Mouse (Mus musculus): ENCODE measurements around the gene Evl. TPM values are rescaled to one million over a fixed set of nuclear protein-coding genes. Genes with fewer than 3 reads are reported as not detected.

Gene Evl
- total and polyA plus RNA-seq, 3 experiments = 3.2 to 29.3 (median 11.3) TPM

GRCm38 (mm10) chr12:108698697-108699471 is 144.4 kb downstream of the Evl start:
- H3K4me2 ChIP-seq (ENCODE audit: insufficient read depth, low read depth, poor library complexity, severe bottlenecking) = no peak overlapping the region
- H3K9me3 ChIP-seq (replicated peaks; ENCODE audit: low read length) = no peaks in the 10 kb centered on the region
- TF ChIP-seq ZKSCAN1 (IDR thresholded peaks at IDR 0.05; ENCODE audit: borderline replicate concordance, low read depth, low read length) (no peak), HCFC1 (IDR thresholded peaks at IDR 0.05; ENCODE audit: low read depth, low read length) (no peak), ZC3H11A (IDR thresholded peaks at IDR 0.05; ENCODE audit: low read depth, low read length) (no peak), UBTF (IDR thresholded peaks at IDR 0.05; ENCODE audit: low read depth, low read length) (no peak), POLR2A (IDR thresholded peaks at IDR 0.05; ENCODE audit: low read depth, low read length) (no peak), ZNF384 (IDR thresholded peaks at IDR 0.05; ENCODE audit: low read depth, low read length) (no peak), IRF4 (IDR thresholded peaks at IDR 0.05; ENCODE audit: low read depth, low read length) (no peak), EP300 (IDR thresholded peaks at IDR 0.05; ENCODE audit: low read length) (no peak), MYC (IDR thresholded peaks at IDR 0.05; ENCODE audit: low read depth, low read length) (no peak), TCF12 (IDR thresholded peaks at IDR 0.05; ENCODE audit: low read depth, low read length) (no peak), RCOR1 (conservative IDR thresholded peaks at IDR 0.05; ENCODE audit: low read depth, low read length) (no peak), MEF2A (IDR thresholded peaks at IDR 0.05; ENCODE audit: borderline replicate concordance, low read depth, low read length) (no peak), NRF1 (IDR thresholded peaks at IDR 0.05; ENCODE audit: low read depth, low read length) (no peak), JUND (conservative IDR thresholded peaks at IDR 0.05; ENCODE audit: low read depth, low read length) (no peak)
- no peaks in the 10 kb centered on the region for H3K79me2 ChIP-seq (replicated peaks; ENCODE audit: control insufficient read depth, extremely low read depth, insufficient read depth, poor library complexity, severe bottlenecking)
- no peak for DNase-seq (ENCODE audit: extremely low read depth)
- no peak overlapping the region for H3K4me3 ChIP-seq (replicated peaks in 1 of 3; ENCODE audit: low read depth in 2 of 3, low read length in 2 of 3, poor library complexity in 1 of 3)
- no peaks in the 10 kb centered on the region for H3K36me3 ChIP-seq (replicated peaks in 1 of 2; ENCODE audit: control insufficient read depth in 1 of 2, insufficient read depth in 1 of 2, low read length in 1 of 2)
- no peak overlapping the region for H3K9ac ChIP-seq (ENCODE audit: insufficient read depth, low read depth)
- peaks cover 0 to 9% of the 10 kb centered on the region in 2 experiments; a peak in 2 of 4 replicates for H3K4me1 ChIP-seq (ENCODE audit: control insufficient read depth in 1 of 2, insufficient read depth in 2 of 2)
- in situ Hi-C loops (cut with MboI; ENCODE audit: low pct_ligation_motif_present, low pct_unique_long_range_greater_than_20kb, low sequenced_read_pairs) (no loop called here), dilution Hi-C loops (cut with MboI; ENCODE audit: extremely low pct_ligation_motif_present, extremely low pct_unique_long_range_greater_than_20kb, low sequenced_read_pairs) (no loop called here)
- H3K27ac ChIP-seq (ENCODE audit: insufficient read depth, low read depth) = no peak overlapping the region
- H3K27me3 ChIP-seq (replicated peaks) = peaks cover 73% of the 10 kb centered on the region

- H3K9ac ChIP-seq (ENCODE audit: insufficient read depth, low read depth) = no peak overlapping the region
- H3K4me1 ChIP-seq (ENCODE audit: control insufficient read depth in 1 of 2, insufficient read depth in 2 of 2) = peaks cover 0 to 9% of the 10 kb centered on the region in 2 experiments; a peak in 2 of 4 replicates
- no peak overlapping the region for H3K4me3 ChIP-seq (replicated peaks in 1 of 3; ENCODE audit: low read depth in 2 of 3, low read length in 2 of 3, poor library complexity in 1 of 3)
- TF ChIP-seq USF2 (conservative IDR thresholded peaks at IDR 0.05; ENCODE audit: low read depth, low read length) (no peak), KAT2A (IDR thresholded peaks at IDR 0.05; ENCODE audit: insufficient replicate concordance, low read length) (no peak), HCFC1 (IDR thresholded peaks at IDR 0.05; ENCODE audit: low read depth, low read length) (no peak), MEF2A (IDR thresholded peaks at IDR 0.05; ENCODE audit: borderline replicate concordance, low read depth, low read length) (no peak)
- H3K36me3 ChIP-seq (replicated peaks in 1 of 2; ENCODE audit: control insufficient read depth in 1 of 2, insufficient read depth in 1 of 2, low read length in 1 of 2) = no peaks in the 10 kb centered on the region
- dilution Hi-C loops (cut with MboI; ENCODE audit: extremely low pct_ligation_motif_present, extremely low pct_unique_long_range_greater_than_20kb, low sequenced_read_pairs) (no loop called here), in situ Hi-C loops (cut with MboI; ENCODE audit: low pct_ligation_motif_present, low pct_unique_long_range_greater_than_20kb, low sequenced_read_pairs) (no loop called here)
- H3K79me2 ChIP-seq (replicated peaks; ENCODE audit: control insufficient read depth, extremely low read depth, insufficient read depth, poor library complexity, severe bottlenecking) = no peaks in the 10 kb centered on the region
- no peak overlapping the region for H3K27ac ChIP-seq (ENCODE audit: insufficient read depth, low read depth)
- H3K27me3 ChIP-seq (replicated peaks) = peaks cover 78% of the 10 kb centered on the region
- DNase-seq (ENCODE audit: extremely low read depth) = no peak
- H3K4me2 ChIP-seq (ENCODE audit: insufficient read depth, low read depth, poor library complexity, severe bottlenecking) = no peak overlapping the region
- H3K9me3 ChIP-seq (replicated peaks; ENCODE audit: low read length) = no peaks in the 10 kb centered on the region
These were observed 145.1 kb downstream of the Evl start for GRCm38 (mm10) chr12:108699576-108699975.
